Mouse (Mus musculus): Measurements from ENCODE around the gene Olfr223.

DNA sequence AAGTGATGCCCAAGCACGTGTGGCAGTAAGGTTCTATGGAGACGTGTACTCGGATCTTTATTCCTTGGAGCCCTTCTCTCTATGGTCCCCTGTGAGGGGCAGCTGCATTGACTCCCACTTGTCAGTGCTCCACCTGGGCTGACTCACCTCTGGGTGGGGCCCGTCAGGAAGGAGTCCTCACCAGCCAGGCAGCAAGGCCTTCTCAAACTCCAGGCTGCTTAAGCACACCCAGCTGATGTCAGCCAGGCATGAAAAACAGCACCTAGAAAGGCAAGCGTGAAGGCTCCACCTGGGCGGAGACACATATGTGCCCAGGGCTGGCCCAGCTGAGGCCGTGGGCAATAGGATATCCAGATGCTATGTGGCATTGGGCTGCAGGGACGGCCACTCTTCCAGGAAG, 49.3 kb upstream of the Olfr223 start:
- no peak for TF ChIP-seq POLR2A (IDR thresholded peaks at IDR 0.05; ENCODE audit: extremely low read depth, insufficient read depth, low read length)
- no peak for TF ChIP-seq CTCF (IDR thresholded peaks at IDR 0.05; ENCODE audit: low read depth, low read length)
